Mouse (Mus musculus) left cerebral cortex, adult 9 months (tissue): ENCODE results near the gene Mast4.

Source experiments
- DNase-seq, 2 experiments: peaks; one replicate each; pipeline ENCODE4 v3.0.0; 2022; ENCODE audit warnings: low spot score in 2 of 2

Mast4 gene

DNA sequence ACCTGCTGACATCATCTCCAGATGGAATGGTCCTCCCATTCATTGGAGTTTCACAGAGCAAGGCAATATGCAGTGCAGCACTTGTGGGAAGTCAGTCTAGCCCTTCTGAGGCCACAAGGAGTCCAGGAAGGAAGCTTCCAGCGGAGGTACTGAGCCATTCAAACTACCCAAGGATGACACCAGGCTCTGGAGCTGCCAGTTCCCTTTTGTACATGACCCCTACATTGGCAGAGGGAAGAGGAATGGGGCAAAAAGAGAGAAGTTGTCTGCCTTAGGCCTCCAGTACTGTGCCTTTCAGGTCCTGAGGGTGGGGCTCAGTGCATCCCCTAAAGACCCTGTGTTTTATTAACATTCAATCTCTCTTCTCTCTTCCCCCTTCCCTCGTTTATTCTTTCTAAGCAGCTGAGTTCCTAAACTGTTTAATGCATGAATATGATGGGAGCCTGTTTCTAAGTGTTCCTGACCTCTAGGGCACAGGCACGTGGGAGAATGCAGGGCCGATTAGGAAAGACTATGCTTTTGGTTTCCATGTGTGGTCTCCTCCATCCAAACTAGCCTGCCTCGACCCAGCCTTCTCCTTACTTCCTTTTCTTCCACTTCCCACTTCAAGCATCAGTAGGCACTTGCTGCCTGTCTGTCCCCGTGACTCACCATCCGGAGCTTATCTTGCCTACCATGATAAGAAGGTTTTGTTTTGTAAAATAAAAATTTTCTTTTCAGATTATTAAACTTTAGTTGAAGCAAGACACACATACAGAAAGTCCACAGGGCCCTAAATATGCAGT lies 639.0 kb downstream of the Mast4 start:
- no peak for DNase-seq

- no peak for DNase-seq
Measured at GRCm38 (mm10) chr13:102694154-102694553, 640.1 kb downstream of the Mast4 start.

DNA sequence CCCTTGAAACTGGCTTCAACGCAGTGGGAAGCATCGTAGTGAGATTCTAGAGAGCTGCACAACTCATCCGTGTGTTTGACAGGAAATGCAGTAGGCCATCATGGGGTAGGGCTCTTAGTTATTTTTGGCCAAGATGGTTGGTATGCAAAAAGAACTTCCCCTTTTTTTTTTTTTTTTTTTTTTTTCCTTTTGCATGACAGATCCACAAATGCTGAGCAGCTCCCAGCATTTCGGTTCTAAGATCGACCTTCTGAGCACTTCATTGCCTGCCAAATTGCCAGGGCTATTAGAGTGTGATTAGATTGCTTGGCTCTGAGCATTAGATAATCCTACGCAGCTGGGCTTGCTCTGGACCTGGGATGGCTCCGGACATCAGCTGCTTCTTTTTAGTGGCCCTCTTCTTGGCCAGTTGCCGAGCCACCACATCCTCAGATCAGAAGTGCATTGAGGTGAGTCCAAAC lies 640.9 kb downstream of the Mast4 start, which contains the start of gene Cd180:
Cd180 (plus strand) TSS at position 218 of the 461 bp plus-strand sequence.
- peak in 1 of 2 experiments; percentile 26 for DNase-seq

DNA sequence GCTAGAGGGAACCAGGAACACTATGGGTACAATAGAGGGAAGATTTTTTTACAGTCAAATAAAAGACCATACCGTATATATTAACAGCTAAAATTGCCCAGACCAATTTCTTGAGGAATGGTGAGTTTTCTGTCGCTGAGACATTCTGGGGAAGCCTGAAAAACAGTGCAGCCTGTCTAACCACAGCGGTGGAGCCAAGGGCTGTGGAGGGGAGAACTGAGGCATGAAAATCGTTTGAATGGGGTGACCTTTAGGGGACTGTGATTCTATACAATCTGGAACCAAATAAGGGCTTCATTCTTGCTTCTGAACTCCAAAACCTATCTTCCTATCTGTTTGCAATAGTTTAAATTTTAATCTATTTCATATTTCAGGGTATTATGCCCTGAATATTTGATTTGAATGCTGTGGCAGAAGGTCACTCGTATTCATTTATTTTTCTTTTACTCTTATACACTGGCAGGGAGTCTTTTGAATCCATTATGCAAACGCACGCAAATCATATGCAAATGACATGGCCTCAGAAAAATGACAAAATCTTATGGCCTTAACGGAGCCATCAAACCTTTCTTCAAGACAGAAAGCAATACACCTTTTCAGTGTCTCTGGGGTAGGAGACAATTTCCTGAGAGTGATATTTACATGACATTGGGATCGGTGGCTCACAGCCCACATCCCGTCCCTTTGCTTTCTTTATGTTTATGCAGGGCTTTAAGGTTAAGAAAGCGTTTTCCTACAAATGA lies 642.7 kb downstream of the Mast4 start:
- DNase-seq: no peak

DNA sequence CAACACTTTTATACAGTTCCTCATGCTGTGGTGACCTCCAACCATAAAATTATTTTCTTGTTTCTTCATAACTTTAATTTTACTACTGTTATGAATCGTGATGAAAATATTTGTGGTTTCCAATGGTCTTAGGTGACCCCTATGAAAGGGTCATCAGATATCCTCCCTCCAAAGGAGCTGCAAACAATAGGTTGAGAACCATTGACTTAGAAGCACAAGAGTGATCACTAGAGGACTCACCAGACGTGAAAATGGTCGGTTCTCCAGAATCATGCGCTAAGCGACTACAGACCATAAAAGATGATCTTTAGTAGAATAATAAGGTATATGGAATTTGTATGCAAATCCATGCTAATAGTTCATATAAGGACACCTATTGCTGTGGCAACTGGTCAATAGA lies 644.1 kb downstream of the Mast4 start:
- DNase-seq: no peak

GRCm38 (mm10) chr13:102689201-102690090 lies 644.9 kb downstream of the Mast4 start:
- DNase-seq: no peak

DNA sequence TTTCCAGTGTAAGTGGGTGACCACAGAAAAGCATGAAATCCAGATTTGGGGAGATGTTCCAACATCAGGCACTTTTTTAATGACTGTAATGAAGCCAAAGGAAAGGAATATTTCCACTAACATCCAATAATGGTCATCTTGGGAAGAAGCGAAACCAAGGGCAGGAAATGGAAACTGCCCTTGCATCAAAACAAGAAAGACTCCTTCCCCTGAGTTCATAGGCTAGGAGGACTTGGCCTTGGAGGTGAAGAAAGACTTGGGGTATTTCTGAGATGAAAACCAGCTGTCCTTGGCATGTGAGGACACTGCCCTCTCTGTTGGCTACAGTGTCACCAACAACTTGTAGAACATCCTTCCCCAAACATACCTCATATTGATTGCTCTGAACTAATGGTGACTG lies 646.2 kb downstream of the Mast4 start:
- no peak for DNase-seq

GRCm38 (mm10) chr13:102684890-102685289 lies 649.4 kb downstream of the Mast4 start:
- DNase-seq: no peak
